Mouse (Mus musculus): ENCODE results near the gene Rab7.
A peak's percentile ranks its signal among the peaks of the same experiment; 100 is the strongest.

Rab7 gene

GRCm38 (mm10) chr6:88044577-88045405 is at the start of gene Rab7:
TSS of gene Rab7 (minus strand) at chr6:88045270.
- peak; percentile 79 for DNase-seq (ENCODE audit: low spot score)

- DNase-seq (ENCODE audit: low spot score), result no peak
Measured at GRCm38 (mm10) chr6:88088971-88089370, 43.9 kb upstream of the Rab7 start.

DNA sequence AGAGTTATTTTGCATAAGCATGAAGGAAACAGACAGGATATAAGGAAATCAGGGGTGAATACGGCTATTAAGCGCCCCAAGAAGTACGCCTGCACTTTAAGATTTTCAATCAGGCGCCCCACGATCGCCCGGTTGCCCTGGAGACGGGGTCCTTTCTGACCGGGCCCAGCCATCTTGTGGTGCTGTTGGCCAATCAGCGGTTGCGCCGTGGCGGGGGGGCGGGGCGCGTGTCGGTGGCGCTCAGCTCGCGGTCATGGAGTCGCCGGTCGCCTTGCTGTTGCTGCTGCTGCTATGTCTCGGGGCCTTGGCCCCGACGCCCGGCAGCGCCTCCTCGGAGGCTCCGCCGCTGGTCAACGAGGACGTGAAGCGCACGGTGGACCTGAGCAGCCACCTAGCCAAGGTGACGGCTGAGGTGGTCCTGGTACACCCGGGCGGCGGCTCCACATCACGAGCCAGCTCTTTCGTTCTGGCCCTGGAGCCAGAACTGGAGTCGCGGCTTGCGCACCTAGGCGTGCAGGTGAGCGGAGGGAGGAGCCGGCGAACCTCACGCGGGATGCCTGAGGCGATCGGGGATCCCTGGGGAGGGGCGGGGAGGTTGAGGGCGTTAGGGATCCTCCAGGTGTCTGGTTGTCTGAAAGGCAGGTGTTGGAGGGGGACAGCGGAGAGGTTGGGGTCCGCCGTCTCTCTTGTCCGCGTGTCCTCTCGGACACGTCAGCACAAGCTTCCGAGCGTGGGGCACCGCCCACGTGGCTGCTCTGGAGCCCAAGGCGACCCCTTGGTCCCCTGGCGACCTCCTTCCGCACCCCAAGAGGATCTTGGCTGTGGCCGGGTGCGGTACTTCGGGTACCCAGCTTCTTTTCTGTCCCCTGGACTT is 39.4 kb upstream of the Rab7 start, which contains the start of gene Rpn1:
TSS of gene Rpn1 (plus strand) at position 205 of the 874 bp plus-strand sequence.
- peak; percentile 87 for DNase-seq (ENCODE audit: low spot score)

DNA sequence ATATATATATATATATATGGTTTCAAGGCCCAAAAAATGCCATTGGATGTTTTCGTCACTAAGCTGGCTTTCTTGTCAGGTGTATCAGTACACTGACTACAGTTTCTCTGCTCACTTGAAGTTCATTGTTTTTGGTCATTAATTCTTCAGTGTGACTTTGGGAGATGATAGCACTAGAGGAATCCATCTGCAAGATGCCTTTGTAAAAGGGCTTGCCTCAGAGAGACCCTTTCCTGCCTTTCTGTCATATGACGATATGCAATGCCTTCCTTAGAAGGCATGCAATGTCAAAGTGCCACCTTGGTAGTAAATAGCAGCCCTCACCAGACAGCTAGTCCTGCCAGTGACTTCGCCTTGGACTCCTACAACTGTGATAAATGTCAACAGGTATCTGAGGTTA is 38.6 kb upstream of the Rab7 start:
- no peak for DNase-seq (ENCODE audit: low spot score)

GRCm38 (mm10) chr6:88083095-88083494 is 38.0 kb upstream of the Rab7 start:
- no peak for DNase-seq (ENCODE audit: low spot score)

GRCm38 (mm10) chr6:88075960-88076517 is 31.0 kb upstream of the Rab7 start:
- DNase-seq (ENCODE audit: low spot score), result no peak

DNA sequence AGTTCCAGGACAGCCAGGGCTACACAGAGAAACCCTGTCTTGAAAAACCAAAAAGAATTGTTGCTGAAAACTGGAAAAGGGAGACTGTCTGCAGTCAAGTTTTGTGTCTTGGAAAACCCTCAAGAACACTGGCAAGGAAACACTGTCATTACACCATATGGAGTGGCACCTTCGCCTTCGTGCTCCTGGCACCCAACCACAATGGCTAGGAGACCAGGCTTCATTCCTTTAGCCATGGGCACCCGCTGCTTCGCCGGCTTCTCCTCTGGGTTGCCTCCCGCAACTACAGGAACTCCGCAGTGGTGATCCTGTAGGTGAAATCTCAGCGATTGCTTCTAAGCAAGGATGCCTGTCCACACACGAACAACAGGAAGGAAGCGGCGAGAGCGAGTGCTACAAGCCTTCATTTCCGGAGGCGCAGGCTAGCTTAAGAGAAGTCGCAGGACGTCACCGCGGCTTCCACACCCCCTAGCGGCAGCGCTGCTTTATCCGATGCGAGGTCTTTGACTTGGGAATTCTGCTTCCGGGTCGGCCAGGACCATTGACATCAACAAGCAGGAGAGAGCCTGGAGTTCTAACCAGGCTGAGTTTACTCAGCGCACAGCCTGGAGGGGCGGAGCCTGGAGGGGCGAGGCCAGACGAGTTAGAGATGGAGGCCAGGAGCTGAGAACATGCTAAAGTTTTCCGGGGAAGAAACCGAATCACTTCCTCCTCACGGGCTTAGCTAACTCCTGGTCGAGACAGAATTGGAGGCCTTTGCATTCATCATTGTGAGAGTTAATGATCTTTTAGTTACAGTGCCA is 29.9 kb upstream of the Rab7 start:
- peak; percentile 95 for DNase-seq (ENCODE audit: low spot score)

DNA sequence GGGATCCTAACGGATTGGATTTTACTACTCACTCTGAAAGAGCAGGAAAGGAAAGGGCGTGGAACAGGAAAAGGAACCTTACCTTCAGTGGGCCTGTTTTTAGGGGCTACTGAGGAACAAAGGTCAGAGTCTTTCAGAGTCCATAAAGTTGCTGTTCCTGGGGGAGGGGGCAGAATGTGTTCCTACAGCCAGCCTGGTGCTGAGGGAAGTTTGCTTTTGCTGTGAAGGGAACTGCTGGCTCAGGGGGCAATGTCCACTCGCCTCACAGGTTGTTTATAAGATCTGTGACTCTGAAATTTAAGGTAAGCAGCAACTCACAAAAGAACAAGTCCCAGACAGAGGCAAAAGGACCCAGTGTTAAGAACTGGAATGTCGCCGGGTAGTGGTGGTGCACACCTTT is 26.1 kb upstream of the Rab7 start:
- no peak for DNase-seq (ENCODE audit: low spot score)

DNA sequence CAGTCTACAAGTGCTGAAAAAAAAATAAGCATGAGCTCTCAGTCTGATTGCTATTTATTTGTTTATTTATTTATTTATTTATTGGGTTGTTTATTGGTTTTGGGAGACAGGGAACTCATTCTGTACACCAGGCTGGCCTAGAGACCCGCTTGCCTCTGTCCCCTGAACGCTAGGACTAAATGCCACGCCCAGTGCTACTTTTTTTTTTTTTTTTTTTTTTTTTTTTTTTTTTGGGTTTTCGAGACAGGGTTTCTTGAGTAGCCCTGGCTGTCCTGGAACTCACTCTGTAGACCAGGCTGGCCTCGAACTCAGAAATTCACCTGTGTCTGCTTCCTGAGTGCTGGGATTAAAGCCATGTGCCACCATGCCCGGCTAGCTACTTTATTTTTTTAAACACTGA is 25.4 kb upstream of the Rab7 start:
- DNase-seq (ENCODE audit: low spot score), result no peak

DNA sequence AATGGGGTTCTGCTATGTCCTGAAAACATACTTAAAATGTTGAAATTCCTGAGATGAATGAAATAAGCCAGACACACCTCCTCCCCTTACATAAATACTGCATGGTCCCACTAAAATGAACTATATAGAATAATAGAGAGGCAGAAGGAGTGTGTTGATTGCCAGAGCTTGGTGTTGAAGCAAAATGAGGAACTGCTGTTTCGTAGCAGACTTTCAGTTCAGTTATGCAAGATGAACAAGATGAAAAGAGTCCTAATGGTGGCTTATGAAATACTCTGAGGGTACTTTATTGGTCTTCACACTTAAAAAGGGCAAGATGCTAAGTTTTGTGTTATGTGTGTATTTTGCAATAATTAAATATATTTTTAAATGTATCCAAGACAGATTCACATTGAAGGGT is 23.7 kb upstream of the Rab7 start:
- no peak for DNase-seq (ENCODE audit: low spot score)

DNA sequence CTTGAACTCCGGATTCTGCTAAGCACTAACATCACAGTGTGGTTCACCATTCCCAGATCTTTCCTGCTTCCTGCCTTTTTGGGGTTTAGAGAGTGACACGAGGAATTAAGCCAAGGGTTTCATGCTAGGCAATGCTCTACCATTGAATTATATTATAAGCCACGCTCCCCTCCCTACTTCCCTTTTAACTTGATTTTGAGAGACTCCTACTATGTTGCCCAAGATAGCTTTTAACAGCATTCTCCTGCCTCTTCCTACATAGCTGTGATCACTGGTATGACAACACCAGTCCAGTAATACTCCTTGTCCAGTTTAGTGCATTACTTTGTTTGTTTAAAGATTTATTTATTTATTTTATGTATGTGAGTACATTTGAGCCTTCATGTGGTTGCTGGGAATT is 22.7 kb upstream of the Rab7 start:
- no peak for DNase-seq (ENCODE audit: low spot score)

- DNase-seq (ENCODE audit: low spot score), result no peak
Measured at GRCm38 (mm10) chr6:88065968-88066367, 20.9 kb upstream of the Rab7 start.

DNA sequence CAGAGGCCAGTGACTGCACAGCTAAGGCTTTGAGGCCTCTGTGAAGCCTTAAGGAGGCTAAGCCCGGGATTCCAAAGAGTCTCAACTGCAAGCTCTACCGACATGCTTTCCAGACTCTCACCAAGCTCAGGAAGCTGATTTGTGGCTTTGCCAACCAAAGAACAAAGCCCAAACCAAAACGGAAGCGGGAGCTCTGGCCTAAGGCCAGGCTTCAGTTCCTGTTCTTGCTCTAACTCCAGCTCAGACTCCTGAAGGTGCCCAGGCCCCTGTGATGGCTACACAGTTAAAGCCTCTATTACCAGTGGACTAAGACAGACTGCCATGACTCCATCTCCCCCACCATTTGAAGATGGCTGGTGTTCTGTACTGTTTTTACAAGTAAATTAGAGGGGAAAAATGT is 20.0 kb upstream of the Rab7 start:
- DNase-seq (ENCODE audit: low spot score), result no peak

DNA sequence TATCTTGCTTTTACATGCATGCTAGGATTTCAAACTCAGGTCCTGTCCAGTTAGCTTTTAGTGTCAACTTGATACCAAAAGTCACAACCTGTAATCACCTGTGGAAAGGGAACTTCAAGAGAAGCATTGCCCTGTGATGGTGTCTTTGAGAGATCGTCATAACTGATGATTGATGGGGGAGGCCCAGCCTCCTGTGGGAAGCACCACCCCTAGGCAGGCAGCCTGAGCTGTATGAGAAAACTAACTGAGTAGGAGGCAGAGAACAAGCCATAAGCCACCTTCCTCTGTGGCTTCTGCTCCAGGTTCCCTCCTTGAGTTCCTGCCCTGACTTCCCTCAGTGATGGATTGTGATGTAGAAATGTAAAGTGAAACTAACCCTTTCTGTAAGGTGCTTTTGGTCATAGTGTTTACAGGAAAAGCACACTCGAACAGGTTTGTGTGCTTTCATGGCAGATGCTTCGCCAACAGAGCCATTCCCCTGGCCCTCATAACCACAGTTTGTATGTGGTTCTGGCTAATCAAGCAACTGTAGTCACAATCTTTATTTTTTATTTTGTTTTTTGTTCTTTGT is 19.1 kb upstream of the Rab7 start:
- no peak for DNase-seq (ENCODE audit: low spot score)

- DNase-seq (ENCODE audit: low spot score), result no peak
Measured at GRCm38 (mm10) chr6:88062398-88062797, 17.3 kb upstream of the Rab7 start.

DNA sequence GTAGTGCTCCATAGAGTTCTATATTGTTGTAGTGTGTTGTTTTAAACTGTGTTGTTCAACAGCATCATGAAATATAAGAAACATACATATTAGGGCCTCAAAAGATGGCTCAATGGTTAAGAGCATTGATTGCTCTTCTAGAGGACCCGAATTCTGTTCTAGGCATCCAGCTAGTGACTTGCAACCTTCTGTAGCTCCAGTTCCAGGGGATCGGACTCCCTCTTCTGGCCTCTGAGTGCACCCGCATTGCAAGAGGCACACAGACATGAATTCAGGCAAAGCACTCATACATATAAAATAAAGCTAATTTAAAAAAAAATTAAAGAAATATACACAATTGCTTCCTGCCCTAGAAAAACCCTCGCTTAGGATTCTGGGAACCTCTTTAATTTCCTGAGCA is 16.3 kb upstream of the Rab7 start:
- DNase-seq (ENCODE audit: low spot score), result no peak

- DNase-seq (ENCODE audit: low spot score), result no peak
Measured at GRCm38 (mm10) chr6:88060602-88061001, 15.5 kb upstream of the Rab7 start.

DNA sequence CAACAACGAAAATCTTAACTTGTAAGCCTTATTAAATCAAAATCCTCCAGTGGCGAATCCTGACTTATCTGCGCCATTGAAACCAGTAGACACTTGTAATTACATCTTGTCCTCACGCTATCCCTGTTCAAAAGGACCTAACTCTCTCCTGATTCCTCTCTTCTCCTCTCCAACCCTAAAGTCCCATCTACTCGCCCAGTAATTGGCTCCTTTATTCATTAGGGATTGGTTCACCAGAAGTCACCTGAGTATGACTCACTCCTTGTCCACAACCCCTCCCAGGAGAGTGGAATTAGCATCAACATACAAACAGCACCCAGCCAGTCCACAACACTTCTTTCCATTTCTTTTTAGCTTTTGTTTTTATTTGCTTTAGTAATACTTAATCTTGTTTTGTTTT is 14.8 kb upstream of the Rab7 start:
- no peak for DNase-seq (ENCODE audit: low spot score)

- no peak for DNase-seq (ENCODE audit: low spot score)
Measured at GRCm38 (mm10) chr6:88056866-88057265, 11.8 kb upstream of the Rab7 start.

DNA sequence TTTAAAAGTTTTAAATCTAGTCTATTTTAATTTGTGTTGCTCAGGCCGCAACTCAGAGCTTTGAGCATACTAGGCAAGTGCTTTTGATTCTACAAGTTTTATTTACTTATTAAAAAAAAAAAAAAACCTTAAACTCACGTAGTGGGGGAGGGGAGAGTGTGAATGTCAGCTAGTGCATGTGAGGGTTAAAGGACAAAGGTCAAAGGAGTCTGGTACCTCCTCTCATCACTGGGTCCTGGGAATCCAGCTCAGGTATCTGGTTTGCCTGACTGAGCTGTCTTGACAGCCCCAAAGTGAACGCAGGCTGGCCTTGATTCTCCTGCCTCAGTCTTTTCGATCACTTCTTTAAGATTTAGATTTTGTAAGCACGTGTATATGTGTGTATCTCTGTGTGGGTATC is 10.6 kb upstream of the Rab7 start:
- no peak for DNase-seq (ENCODE audit: low spot score)

DNA sequence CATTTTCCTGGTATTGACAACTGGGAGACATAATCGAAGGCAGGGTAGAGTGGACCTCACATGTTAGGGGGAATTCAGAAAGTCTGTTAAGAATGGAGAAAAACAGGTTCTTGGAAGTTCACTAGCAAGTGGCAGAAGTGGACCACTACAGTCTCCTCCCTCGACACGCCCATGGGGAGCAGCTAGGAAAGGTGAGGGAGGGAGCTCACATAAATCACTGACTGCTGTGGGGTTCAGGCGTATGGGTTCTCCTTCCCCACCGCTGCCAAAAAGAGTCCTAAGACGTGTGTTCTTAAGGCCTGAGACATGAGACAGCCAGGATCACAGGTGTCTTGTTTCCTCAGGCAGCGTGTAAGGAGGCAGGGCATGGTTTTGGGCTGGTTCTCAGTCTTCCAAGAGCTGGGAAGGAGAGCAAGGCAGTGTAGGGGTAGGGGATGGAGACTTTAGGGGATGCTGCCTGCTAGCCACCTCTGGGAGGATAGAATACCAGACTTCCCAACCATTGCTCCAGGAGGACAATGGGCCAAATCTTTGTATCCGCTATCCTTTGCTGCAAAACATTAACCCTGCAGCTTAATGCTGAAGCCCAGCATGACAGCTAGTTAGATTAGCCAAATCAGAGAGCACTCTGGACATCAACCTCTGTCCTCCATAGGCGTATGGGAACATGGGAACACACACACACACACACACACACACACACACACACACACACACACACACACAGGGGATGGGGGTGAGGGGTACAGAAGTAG is 9.2 kb upstream of the Rab7 start:
- no peak for DNase-seq (ENCODE audit: low spot score)
